Mouse (Mus musculus): Measurements from ENCODE around the gene Apob. TPM values are rescaled to one million over a fixed set of nuclear protein-coding genes. Genes with fewer than 3 reads are reported as not detected.

The Apob gene
- total and polyA plus RNA-seq, 3 experiments, result 0.08 TPM; not detected in 2

- Histone ChIP-seq H3K9ac (ENCODE audit: low read depth, low read length) (no peak overlapping the region), H3K4me3 (no peak overlapping the region), H3K4me1 (ENCODE audit: control insufficient read depth, insufficient read depth, low read length) (no peaks in the 10 kb centered on the region), H3K27me3 (ENCODE audit: control insufficient read depth, insufficient read depth, low read length) (no peaks in the 10 kb centered on the region), H3K27ac (no peak overlapping the region), H3K79me2 (replicated peaks; ENCODE audit: control insufficient read depth, insufficient read depth, low read length) (no peaks in the 10 kb centered on the region), H3K36me3 (ENCODE audit: control insufficient read depth, insufficient read depth, low read length) (no peaks in the 10 kb centered on the region)
- no peak for TF ChIP-seq CTCF (IDR thresholded peaks at IDR 0.05)
- no peak for TF ChIP-seq EP300 (IDR thresholded peaks at IDR 0.05; ENCODE audit: insufficient read depth, low read depth, low read length)
- no peak for TF ChIP-seq POLR2A (IDR thresholded peaks at IDR 0.05; ENCODE audit: insufficient read depth, low read depth, low read length)
- WGBS, result 26% methylated on average over 5 of the region's 5 CpGs
- DNase-seq, result no peak
- intact Hi-C loops (cut with DNase I), result no loop called here
Measured at GRCm38 (mm10) chr12:7962314-7962927, 15.0 kb upstream of the Apob start.

- no peak overlapping the region for H3K4me3 ChIP-seq
- H3K4me1 ChIP-seq (ENCODE audit: control insufficient read depth, insufficient read depth, low read length), result no peaks in the 10 kb centered on the region
- DNase-seq, result no peak
- TF ChIP-seq CTCF (IDR thresholded peaks at IDR 0.05) (no peak), POLR2A (IDR thresholded peaks at IDR 0.05; ENCODE audit: insufficient read depth, low read depth, low read length) (no peak), EP300 (IDR thresholded peaks at IDR 0.05; ENCODE audit: insufficient read depth, low read depth, low read length) (no peak)
- intact Hi-C loops (cut with DNase I), result no loop called here
- no peaks in the 10 kb centered on the region for H3K79me2 ChIP-seq (replicated peaks; ENCODE audit: control insufficient read depth, insufficient read depth, low read length)
- H3K36me3 ChIP-seq (ENCODE audit: control insufficient read depth, insufficient read depth, low read length), result no peaks in the 10 kb centered on the region
- 66% methylated on average over 2 of the region's 2 CpGs for WGBS
- H3K27ac ChIP-seq, result no peak overlapping the region
- no peaks in the 10 kb centered on the region for H3K27me3 ChIP-seq (ENCODE audit: control insufficient read depth, insufficient read depth, low read length)
- H3K9ac ChIP-seq (ENCODE audit: low read depth, low read length), result no peak overlapping the region
Measured at GRCm38 (mm10) chr12:7967221-7967620, 10.2 kb upstream of the Apob start.

GRCm38 (mm10) chr12:7970301-7970700 lies 7.1 kb upstream of the Apob start:
- no peaks in the 10 kb centered on the region for H3K79me2 ChIP-seq (replicated peaks; ENCODE audit: control insufficient read depth, insufficient read depth, low read length)
- H3K9ac ChIP-seq (ENCODE audit: low read depth, low read length), result no peak overlapping the region
- no peak overlapping the region for H3K4me3 ChIP-seq
- no peaks in the 10 kb centered on the region for H3K27me3 ChIP-seq (ENCODE audit: control insufficient read depth, insufficient read depth, low read length)
- no peak overlapping the region for H3K27ac ChIP-seq
- WGBS, result 81% methylated on average over 2 of the region's 2 CpGs
- intact Hi-C loops (cut with DNase I), result loop anchor here (10.0 kb wide), 1 partner anchor 196 kb away; no protein-coding TSS in a partner anchor
- H3K36me3 ChIP-seq (ENCODE audit: control insufficient read depth, insufficient read depth, low read length), result no peaks in the 10 kb centered on the region
- H3K4me1 ChIP-seq (ENCODE audit: control insufficient read depth, insufficient read depth, low read length), result no peaks in the 10 kb centered on the region
- TF ChIP-seq CTCF (IDR thresholded peaks at IDR 0.05), result no peak
- no peak for TF ChIP-seq EP300 (IDR thresholded peaks at IDR 0.05; ENCODE audit: insufficient read depth, low read depth, low read length)
- TF ChIP-seq POLR2A (IDR thresholded peaks at IDR 0.05; ENCODE audit: insufficient read depth, low read depth, low read length), result no peak
- no peak for DNase-seq

- no peak overlapping the region for H3K27ac ChIP-seq
- no peak for DNase-seq
- H3K27me3 ChIP-seq (ENCODE audit: control insufficient read depth, insufficient read depth, low read length), result no peaks in the 10 kb centered on the region
- H3K4me3 ChIP-seq, result no peak overlapping the region
- WGBS, result 75% methylated on average over 3 of the region's 3 CpGs
- H3K36me3 ChIP-seq (ENCODE audit: control insufficient read depth, insufficient read depth, low read length), result no peaks in the 10 kb centered on the region
- TF ChIP-seq POLR2A (IDR thresholded peaks at IDR 0.05; ENCODE audit: insufficient read depth, low read depth, low read length) (no peak), CTCF (IDR thresholded peaks at IDR 0.05) (no peak)
- H3K79me2 ChIP-seq (replicated peaks; ENCODE audit: control insufficient read depth, insufficient read depth, low read length), result no peaks in the 10 kb centered on the region
- intact Hi-C loops (cut with DNase I), result loop anchor here (10.0 kb wide), 1 partner anchor 196 kb away; no protein-coding TSS in a partner anchor
- no peak overlapping the region for H3K9ac ChIP-seq (ENCODE audit: low read depth, low read length)
- H3K4me1 ChIP-seq (ENCODE audit: control insufficient read depth, insufficient read depth, low read length), result no peaks in the 10 kb centered on the region
Measured at GRCm38 (mm10) chr12:7970817-7971216, 6.6 kb upstream of the Apob start.

- Histone ChIP-seq H3K27me3 (ENCODE audit: control insufficient read depth, insufficient read depth, low read length) (no peaks in the 10 kb centered on the region), H3K27ac (no peak overlapping the region), H3K36me3 (ENCODE audit: control insufficient read depth, insufficient read depth, low read length) (no peaks in the 10 kb centered on the region), H3K79me2 (replicated peaks; ENCODE audit: control insufficient read depth, insufficient read depth, low read length) (no peaks in the 10 kb centered on the region), H3K9ac (ENCODE audit: low read depth, low read length) (no peak overlapping the region), H3K4me3 (no peak overlapping the region), H3K4me1 (ENCODE audit: control insufficient read depth, insufficient read depth, low read length) (no peaks in the 10 kb centered on the region)
- no peak for TF ChIP-seq CTCF (IDR thresholded peaks at IDR 0.05)
- DNase-seq, result no peak
- 77% methylated on average over 2 of the region's 2 CpGs for WGBS
- intact Hi-C loops (cut with DNase I), result loop anchor here (10.0 kb wide), 1 partner anchor 197 kb away; no protein-coding TSS in a partner anchor
Measured at GRCm38 (mm10) chr12:7971736-7972135, 5.7 kb upstream of the Apob start.

GRCm38 (mm10) chr12:7973773-7974322 lies 3.6 kb upstream of the Apob start:
- 52% methylated on average over 5 of the region's 5 CpGs for WGBS
- no peak overlapping the region for H3K27ac ChIP-seq
- no peaks in the 10 kb centered on the region for H3K36me3 ChIP-seq (ENCODE audit: control insufficient read depth, insufficient read depth, low read length)
- H3K4me1 ChIP-seq (ENCODE audit: control insufficient read depth, insufficient read depth, low read length), result no peaks in the 10 kb centered on the region; the same call in 1 of the 2 replicates
- H3K4me3 ChIP-seq, result no peak overlapping the region
- H3K79me2 ChIP-seq (replicated peaks; ENCODE audit: control insufficient read depth, insufficient read depth, low read length), result no peaks in the 10 kb centered on the region
- no peak overlapping the region for H3K9ac ChIP-seq (ENCODE audit: low read depth, low read length)
- intact Hi-C loops (cut with DNase I), result loop anchor here (10.0 kb wide), 1 partner anchor 199 kb away; no protein-coding TSS in a partner anchor
- DNase-seq, result no peak
- TF ChIP-seq EP300 (IDR thresholded peaks at IDR 0.05; ENCODE audit: insufficient read depth, low read depth, low read length) (no peak), POLR2A (IDR thresholded peaks at IDR 0.05; ENCODE audit: insufficient read depth, low read depth, low read length) (no peak), CTCF (IDR thresholded peaks at IDR 0.05) (no peak)
- no peaks in the 10 kb centered on the region for H3K27me3 ChIP-seq (ENCODE audit: control insufficient read depth, insufficient read depth, low read length)

Data from heart, adult 2 months (tissue).